Mouse (Mus musculus) kidney, adult 2 months (tissue): ENCODE measurements around the gene Nrf1. TPM values are rescaled to one million over a fixed set of nuclear protein-coding genes. Genes with fewer than 3 reads are reported as not detected.
A peak's percentile ranks its signal among the peaks of the same experiment; 100 is the strongest.

Source experiments
- DNase-seq: peaks from one replicate; pipeline ENCODE4 v3.0.0; 2021
- H3K27ac ChIP-seq: fragments of 200-500 bp; 2 replicates; pipeline ENCODE4 v1.5.1; 2012; ENCODE audit warnings: low read depth, low read length, control low read depth, inconsistent platforms; ENCODE audit not compliant: insufficient read depth
- H3K27me3 ChIP-seq: fragments of 200-500 bp; replicated peaks from 2 replicates; pipeline ENCODE4 v1.6.1; 2012; ENCODE audit warnings: mild to moderate bottlenecking, moderate library complexity, low read length, inconsistent platforms; ENCODE audit not compliant: control insufficient read depth, insufficient read depth
- H3K36me3 ChIP-seq: fragments of 200-500 bp; 2 replicates; pipeline ENCODE4 v1.6.1; 2012; ENCODE audit warnings: mild to moderate bottlenecking, moderate library complexity, low read length, inconsistent platforms; ENCODE audit not compliant: control insufficient read depth, insufficient read depth
- H3K4me1 ChIP-seq: fragments of 200-500 bp; 2 replicates; pipeline ENCODE4 v1.6.1; 2011; ENCODE audit warnings: low read length; ENCODE audit not compliant: control insufficient read depth, insufficient read depth
- H3K4me3 ChIP-seq: fragments of 200-500 bp; 2 replicates; pipeline ENCODE4 v1.5.1; 2011; ENCODE audit warnings: mild to moderate bottlenecking, low read depth, low read length, control low read depth; ENCODE audit not compliant: insufficient read depth
- CTCF ChIP-seq: fragments of 200-500 bp; conservative IDR thresholded peaks from 2 replicates; pipeline ENCODE4 v1.5.1; 2011; ENCODE audit warnings: low read depth, mild to moderate bottlenecking, control low read depth, low read length, moderate library complexity, mixed read lengths; ENCODE audit not compliant: insufficient read depth, insufficient read length
- POLR2A ChIP-seq: fragments of 200-500 bp; IDR thresholded peaks from one replicate; pipeline ENCODE4 v1.6.1; 2011; ENCODE audit warnings: low read depth, low read length, control low read depth
- WGBS: fragments of 180-500 bp; shearing (Covaris S2); methylation state at CpG from one replicate; pipeline ENCODE4 v1.1.7; 2018; 5-methylcytosine and 5-hydroxymethylcytosine counted together
- polyA plus RNA-seq: library from polyadenylated mRNA; depleted of rRNA; stranded (reverse); fragments of >200 nt; gene quantifications from 2 replicates; pipeline ENCODE4 v1.2.3, GENCODE M21; 2012

The Nrf1 gene
- polyA plus RNA-seq, 1 experiment = 22.9 TPM

- H3K4me3 ChIP-seq = peak overlapping the region; percentile 74
- peaks cover 9% of the 10 kb centered on the region for H3K4me1 ChIP-seq
- H3K27ac ChIP-seq = peak overlapping the region; percentile 88
- TF ChIP-seq POLR2A = no peak
- TF ChIP-seq CTCF = no peak
- WGBS = 1% methylated on average over 45 of the region's 45 CpGs
- no peak for DNase-seq
- H3K27me3 ChIP-seq = no peaks in the 10 kb centered on the region
- no peaks in the 10 kb centered on the region for H3K36me3 ChIP-seq
Measured at GRCm38 (mm10) chr6:30048163-30048500, 344 bp downstream of the Nrf1 start.

- Histone ChIP-seq H3K4me1 (peaks cover 11% of the 10 kb centered on the region), H3K36me3 (no peaks in the 10 kb centered on the region), H3K27ac (peak overlapping the region; percentile 88), H3K27me3 (no peaks in the 10 kb centered on the region), H3K4me3 (peak overlapping the region; percentile 74)
- WGBS = under 1% methylated on average over 52 of the region's 54 CpGs
- DNase-seq = peak; percentile 57
- TF ChIP-seq POLR2A = no peak
- TF ChIP-seq CTCF = no peak
Measured at GRCm38 (mm10) chr6:30048501-30049353, 939 bp downstream of the Nrf1 start.

- TF ChIP-seq POLR2A (no peak), CTCF (no peak)
- 64% methylated on average over 1 of the region's 1 CpGs for WGBS
- Histone ChIP-seq H3K27me3 (no peaks in the 10 kb centered on the region), H3K4me1 (peaks cover 6% of the 10 kb centered on the region), H3K27ac (no peak overlapping the region), H3K4me3 (no peak overlapping the region), H3K36me3 (no peaks in the 10 kb centered on the region)
- DNase-seq = peak; percentile 17
Measured at GRCm38 (mm10) chr6:30053116-30053515, 5.3 kb downstream of the Nrf1 start.

- no peak for DNase-seq
- no peaks in the 10 kb centered on the region for H3K27me3 ChIP-seq
- peaks cover 4% of the 10 kb centered on the region; the same call in 1 of the 2 replicates for H3K4me1 ChIP-seq
- TF ChIP-seq POLR2A (no peak), CTCF (no peak)
- no peaks in the 10 kb centered on the region for H3K36me3 ChIP-seq
- no peak overlapping the region for H3K4me3 ChIP-seq
- no peak overlapping the region for H3K27ac ChIP-seq
- WGBS = 95% methylated on average over 2 of the region's 2 CpGs
Measured at GRCm38 (mm10) chr6:30062544-30062943, 14.8 kb downstream of the Nrf1 start.

GRCm38 (mm10) chr6:30065369-30065768 lies 17.6 kb downstream of the Nrf1 start:
- Histone ChIP-seq H3K4me3 (no peak overlapping the region), H3K27ac (no peak overlapping the region), H3K27me3 (no peaks in the 10 kb centered on the region), H3K36me3 (no peaks in the 10 kb centered on the region), H3K4me1 (no peaks in the 10 kb centered on the region)
- DNase-seq = no peak
- WGBS = 82% methylated on average over 2 of the region's 2 CpGs
- TF ChIP-seq POLR2A (no peak), CTCF (no peak)

- H3K4me1 ChIP-seq = peaks cover 4% of the 10 kb centered on the region; the same call in 1 of the 2 replicates
Measured at GRCm38 (mm10) chr6:30066746-30067145, 19.0 kb downstream of the Nrf1 start.

GRCm38 (mm10) chr6:30072476-30072875 lies 24.7 kb downstream of the Nrf1 start:
- no peak for DNase-seq
- WGBS = 88% methylated on average over 3 of the region's 3 CpGs
- Histone ChIP-seq H3K36me3 (no peaks in the 10 kb centered on the region), H3K27ac (no peak overlapping the region), H3K4me3 (no peak overlapping the region), H3K4me1 (peaks cover 4% of the 10 kb centered on the region; the same call in 1 of the 2 replicates), H3K27me3 (no peaks in the 10 kb centered on the region)
- TF ChIP-seq CTCF (no peak), POLR2A (no peak)

More at GRCm38 (mm10) chr6:30066746-30067145, 19.0 kb downstream of the Nrf1 start:
- no peaks in the 10 kb centered on the region for H3K27me3 ChIP-seq
- no peak overlapping the region for H3K27ac ChIP-seq
- DNase-seq = no peak
- TF ChIP-seq POLR2A = no peak
- TF ChIP-seq CTCF = no peak
- H3K4me3 ChIP-seq = no peak overlapping the region
- H3K36me3 ChIP-seq = no peaks in the 10 kb centered on the region
- WGBS = over 99% methylated on average over 2 of the region's 2 CpGs
